Mouse (Mus musculus) kidney, adult 9 months (tissue): ENCODE data around the gene Celsr1.
"Not testable (repeated sequence)": the region's sequence is repeated elsewhere in the genome, so short reads cannot be mapped to it uniquely, and the experiment has no call there.

Source experiments
- DNase-seq: peaks from one replicate; pipeline ENCODE4 v3.0.0; 2022

Gene Celsr1

DNA sequence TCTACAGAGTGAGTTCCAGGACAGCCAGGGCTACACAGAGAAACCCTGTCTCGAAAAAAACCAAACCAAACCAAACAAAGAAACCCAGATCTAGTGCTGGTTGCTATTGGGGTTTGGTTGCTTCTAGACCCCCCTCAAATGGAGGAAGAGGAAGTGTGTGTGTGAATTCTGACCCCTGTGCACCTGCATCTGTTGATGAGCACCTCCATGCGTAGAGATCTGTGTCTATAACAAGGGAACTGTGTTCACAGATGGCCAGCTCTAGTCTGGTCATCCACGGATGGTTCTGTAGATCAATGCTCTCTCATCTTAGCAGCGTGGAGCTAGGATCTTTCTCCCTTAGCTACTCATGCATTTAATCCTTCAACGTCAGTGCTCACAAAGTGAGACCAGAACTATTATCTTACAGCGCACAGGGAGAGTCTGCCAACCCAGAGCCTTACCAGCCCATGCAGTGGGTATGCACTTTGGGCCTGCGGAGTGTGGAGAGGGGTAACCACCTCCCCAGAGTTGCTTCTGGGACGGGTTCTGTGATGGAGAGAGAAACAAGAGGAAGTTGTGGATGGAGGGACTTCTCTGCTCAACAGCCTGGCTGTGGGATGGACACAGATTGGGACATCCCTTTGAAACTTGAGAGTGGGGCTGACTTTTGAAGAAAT lies 30.7 kb upstream of the Celsr1 start:
- peak; percentile 31 for DNase-seq

DNA sequence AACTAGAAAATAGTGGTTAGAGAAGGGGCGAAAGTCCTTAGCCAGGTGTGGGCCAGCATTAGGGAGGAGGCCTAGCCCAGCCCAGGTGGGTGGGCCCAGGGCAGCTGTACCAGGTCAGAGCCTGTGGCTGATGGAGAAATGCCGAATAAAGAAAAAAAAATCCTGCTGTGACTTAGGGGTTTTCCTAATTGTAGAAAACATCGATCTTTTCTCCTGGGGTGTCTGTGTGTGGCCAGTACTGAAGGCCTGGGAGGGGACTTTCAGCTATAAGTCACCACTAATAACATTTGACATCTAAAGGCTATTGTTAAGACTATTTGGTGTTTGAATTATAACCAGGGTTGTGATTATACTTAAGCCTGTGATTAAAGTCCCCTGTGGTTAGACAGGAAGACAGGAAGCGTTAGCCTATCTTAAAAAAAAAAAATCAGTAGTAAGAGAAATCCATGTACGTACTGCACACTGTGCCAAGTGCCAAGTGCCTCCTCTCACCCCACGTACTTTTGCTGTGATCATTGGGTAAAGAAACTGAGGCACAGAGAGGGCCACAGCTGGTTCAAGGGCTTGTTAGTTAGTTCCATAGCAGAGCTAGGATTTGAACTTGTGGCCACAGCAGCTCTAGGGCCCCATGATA lies 28.4 kb upstream of the Celsr1 start:
- DNase-seq: no peak

- DNase-seq: no peak
Observed at GRCm38 (mm10) chr15:86061221-86061620, 27.6 kb upstream of the Celsr1 start.

DNA sequence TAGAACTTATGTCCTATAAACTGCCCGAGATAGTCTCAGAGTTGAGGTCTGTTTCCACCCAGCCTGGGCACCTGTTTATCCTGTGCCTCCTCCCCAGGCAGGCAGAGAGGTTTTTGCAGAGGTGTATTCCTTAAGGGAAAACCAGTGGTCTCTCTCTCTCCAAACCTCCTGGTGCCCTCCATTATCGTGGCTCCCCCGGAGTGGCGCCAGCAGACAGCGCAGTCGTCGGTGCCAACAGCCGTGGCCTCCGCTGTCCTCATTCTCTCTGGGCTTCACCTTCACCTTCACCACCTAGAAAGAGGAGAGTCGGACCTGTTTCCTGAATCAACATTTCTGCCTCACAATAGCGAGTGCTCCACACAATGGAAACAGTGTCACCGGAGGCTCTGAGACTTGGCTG lies 27.0 kb upstream of the Celsr1 start:
- no peak for DNase-seq

GRCm38 (mm10) chr15:86059835-86060380 lies 26.3 kb upstream of the Celsr1 start:
- no peak for DNase-seq

DNA sequence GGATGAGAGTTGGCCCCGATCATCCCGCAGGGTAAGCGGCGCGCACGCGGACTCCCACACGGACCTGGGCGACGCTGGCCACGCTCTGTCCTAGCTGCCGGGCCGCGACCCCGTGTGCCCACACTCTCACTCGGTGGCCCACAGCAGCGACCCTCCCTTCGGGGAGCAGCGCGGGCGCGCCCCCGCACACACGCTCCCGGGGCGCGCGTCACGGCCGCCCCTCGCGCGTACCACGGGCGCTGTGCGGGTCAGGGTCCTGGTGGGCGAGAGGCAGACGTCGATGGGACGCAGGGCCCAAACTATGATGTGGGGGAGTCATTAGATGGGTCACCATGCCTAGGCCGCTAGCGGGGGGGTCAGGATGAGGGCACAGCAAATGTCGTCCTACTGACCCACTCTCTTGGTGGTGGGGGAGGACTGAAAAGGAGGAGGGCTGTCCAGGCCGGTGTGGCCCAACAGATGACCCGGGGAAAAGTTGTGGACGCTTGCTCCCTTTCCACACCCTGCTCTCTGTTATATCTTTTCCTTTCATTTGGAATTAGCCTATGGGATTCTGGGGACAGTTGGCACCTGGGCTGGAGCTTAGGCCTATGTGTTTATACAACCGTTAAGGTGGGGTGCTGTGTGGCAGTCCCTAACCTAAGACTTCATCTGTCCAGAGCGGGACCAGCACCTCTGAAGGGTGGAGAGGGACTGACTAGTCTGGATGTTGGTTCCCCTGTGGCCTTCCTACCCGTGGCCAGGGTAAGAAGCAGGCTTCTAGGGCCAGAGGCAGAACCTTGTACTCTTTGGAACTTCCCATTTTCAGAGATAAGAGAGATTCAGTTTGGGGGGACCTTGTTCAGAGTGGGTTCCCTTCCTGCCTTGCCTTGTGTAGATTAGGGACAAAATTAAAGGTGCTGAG lies 25.6 kb upstream of the Celsr1 start:
- peak; percentile 46 for DNase-seq

- DNase-seq: peak; percentile 82
Observed at GRCm38 (mm10) chr15:86058394-86058915, 24.9 kb upstream of the Celsr1 start.

GRCm38 (mm10) chr15:86057908-86058307 lies 24.3 kb upstream of the Celsr1 start:
- DNase-seq: no peak

DNA sequence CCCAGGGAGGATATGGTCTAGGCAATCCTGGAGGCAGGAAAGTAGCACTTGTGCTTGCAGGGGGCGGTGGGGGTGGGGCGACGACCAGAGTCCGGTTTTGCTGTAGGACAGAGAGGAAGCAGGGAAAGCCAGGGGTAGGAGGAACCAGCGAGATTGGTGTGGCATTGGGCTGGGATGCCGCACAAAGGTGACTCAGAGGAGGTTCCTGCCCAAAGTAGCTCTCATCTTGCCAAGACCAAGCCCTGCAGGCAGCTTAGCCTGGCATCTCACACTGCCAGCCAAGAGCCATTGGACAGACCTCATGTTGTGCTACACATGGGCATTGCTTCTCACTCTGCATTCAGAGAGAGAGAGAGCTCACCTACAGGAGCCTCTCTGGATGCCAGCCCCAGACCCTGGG lies 23.8 kb upstream of the Celsr1 start, which contains the start of gene Gramd4:
Gene Gramd4 (plus strand): TSS at position 283 of the 400 bp plus-strand sequence.
- DNase-seq: peak; percentile 55

DNA sequence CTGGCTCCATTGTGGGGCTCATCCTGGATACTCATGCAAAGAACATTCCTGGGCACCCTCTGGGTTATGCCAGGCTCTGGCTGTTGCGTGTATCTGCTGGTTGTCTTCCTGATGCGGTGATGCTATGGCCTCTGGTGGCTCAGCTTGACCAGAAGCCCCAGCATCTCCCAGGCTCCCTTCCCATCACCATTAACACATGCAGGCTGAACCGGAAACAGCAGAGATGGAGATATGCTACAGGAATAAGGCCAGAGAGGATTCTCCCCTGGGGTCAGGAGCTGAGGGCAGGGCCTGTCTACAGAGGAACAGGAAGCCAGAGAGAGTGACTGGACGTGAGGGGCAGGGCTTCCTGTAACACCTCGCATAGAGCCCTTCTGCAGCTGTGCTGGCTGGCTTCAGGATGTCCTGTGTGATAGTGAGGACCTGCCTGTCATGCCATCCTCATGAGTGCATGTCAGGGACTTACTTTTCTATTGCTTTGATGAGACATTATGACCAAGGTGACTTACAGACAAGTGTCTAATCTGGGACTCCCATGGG lies 22.7 kb upstream of the Celsr1 start:
- peak; percentile 49 for DNase-seq

GRCm38 (mm10) chr15:86054861-86055260 lies 21.3 kb upstream of the Celsr1 start:
- not testable (repeated sequence) for DNase-seq

GRCm38 (mm10) chr15:86053890-86054536 lies 20.4 kb upstream of the Celsr1 start:
- DNase-seq: peak; percentile 86

- DNase-seq: peak; percentile 40
Observed at GRCm38 (mm10) chr15:86051878-86052478, 18.4 kb upstream of the Celsr1 start.

- DNase-seq: no peak
Observed at GRCm38 (mm10) chr15:86051152-86051551, 17.6 kb upstream of the Celsr1 start.

- DNase-seq: no peak
Observed at GRCm38 (mm10) chr15:86050170-86050743, 16.7 kb upstream of the Celsr1 start.

GRCm38 (mm10) chr15:86049510-86049909 lies 15.9 kb upstream of the Celsr1 start:
- no peak for DNase-seq

GRCm38 (mm10) chr15:86042364-86042763 lies 8.8 kb upstream of the Celsr1 start:
- DNase-seq: no peak

- DNase-seq: no peak
Observed at GRCm38 (mm10) chr15:86041421-86041820, 7.8 kb upstream of the Celsr1 start.

DNA sequence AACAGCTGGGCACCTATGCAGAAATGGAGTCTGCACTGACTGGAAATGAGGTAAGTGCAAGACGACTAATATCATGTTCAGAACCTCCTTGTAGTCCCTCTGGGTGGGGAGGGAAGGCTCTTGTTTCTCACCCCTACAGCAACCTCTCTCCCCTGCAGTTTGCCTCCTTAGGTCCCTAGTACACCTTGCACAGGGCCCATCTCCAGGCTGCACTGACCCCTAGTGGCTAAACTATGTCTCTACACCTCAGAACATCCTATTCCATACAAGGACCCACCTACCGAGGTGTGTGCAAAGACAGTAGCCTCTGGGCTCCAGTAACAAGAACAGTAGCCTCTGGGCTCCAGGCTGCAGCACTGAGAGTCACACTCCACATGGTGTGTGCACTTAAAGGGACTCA lies 5.2 kb upstream of the Celsr1 start:
- peak; percentile 69 for DNase-seq

- DNase-seq: no peak
Observed at GRCm38 (mm10) chr15:86035913-86036312, 2.3 kb upstream of the Celsr1 start.

GRCm38 (mm10) chr15:86034781-86035360 lies 1.3 kb upstream of the Celsr1 start:
- DNase-seq: no peak
